Mouse (Mus musculus): ENCODE data around the gene St6galnac3. TPM values are rescaled to one million over a fixed set of nuclear protein-coding genes. Genes with fewer than 3 reads are reported as not detected.

The St6galnac3 gene
- polyA plus RNA-seq, 1 experiment, result not detected

DNA sequence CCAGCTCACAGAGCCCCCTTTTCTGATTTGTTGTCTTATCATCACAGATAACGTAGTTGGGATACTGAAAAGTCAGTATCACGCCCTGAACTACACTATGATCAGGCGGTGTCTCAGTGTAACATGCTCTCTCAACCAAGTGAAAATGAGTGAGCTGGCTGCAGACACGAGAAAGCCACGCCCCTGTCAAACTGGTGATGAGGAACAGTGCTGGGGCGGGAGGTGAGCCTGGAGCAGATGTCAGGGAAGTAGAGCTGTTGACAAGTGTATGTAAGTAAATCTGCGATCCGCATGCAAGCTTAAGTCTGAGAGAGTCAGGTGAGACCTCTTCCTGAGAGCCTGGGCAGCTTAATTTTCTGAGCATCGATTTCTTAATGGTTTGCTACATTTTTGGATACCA lies 563.3 kb downstream of the St6galnac3 start:
- no peaks in the 10 kb centered on the region for H3K79me3 ChIP-seq (ENCODE audit: low read depth)
- H3K79me2 ChIP-seq (ENCODE audit: control insufficient read depth, insufficient read depth), result no peaks in the 10 kb centered on the region
- no peaks in the 10 kb centered on the region for H3K27me3 ChIP-seq (ENCODE audit: control insufficient read depth, insufficient read depth, insufficient read length)
- no peak for TF ChIP-seq MYOD1 (IDR thresholded peaks at IDR 0.05; ENCODE audit: control insufficient read depth, insufficient read length, low read depth)
- TF ChIP-seq CEBPB (IDR thresholded peaks at IDR 0.05; ENCODE audit: low read depth), result no peak
- no peak for TF ChIP-seq USF1 (IDR thresholded peaks at IDR 0.05; ENCODE audit: low read depth)
- TF ChIP-seq FOSL1 (IDR thresholded peaks at IDR 0.05; ENCODE audit: insufficient read depth, low read length, poor library complexity, severe bottlenecking), result no peak
- TF ChIP-seq MYOG (IDR thresholded peaks at IDR 0.05; ENCODE audit: control insufficient read depth, extremely low read depth, insufficient read length), result no peak
- no peak for TF ChIP-seq MAX (IDR thresholded peaks at IDR 0.05)
- TF ChIP-seq CTCF (IDR thresholded peaks at IDR 0.05; ENCODE audit: control insufficient read depth, insufficient read depth, insufficient read length), result no peak
- no peaks in the 10 kb centered on the region for H3K36me3 ChIP-seq (ENCODE audit: control insufficient read depth, insufficient read depth)
- H3K4me3 ChIP-seq (ENCODE audit: insufficient read depth, poor library complexity, severe bottlenecking), result no peak overlapping the region
- H3ac ChIP-seq (ENCODE audit: control insufficient read depth, insufficient read length, low read depth), result no peak overlapping the region

- H3K4me3 ChIP-seq (ENCODE audit: insufficient read depth, poor library complexity, severe bottlenecking), result no peak overlapping the region
- no peak for TF ChIP-seq USF1 (IDR thresholded peaks at IDR 0.05; ENCODE audit: low read depth)
- H3K27me3 ChIP-seq (ENCODE audit: control insufficient read depth, insufficient read depth, insufficient read length), result no peaks in the 10 kb centered on the region
- no peaks in the 10 kb centered on the region for H3K36me3 ChIP-seq (ENCODE audit: control insufficient read depth, insufficient read depth)
- no peak overlapping the region for H3ac ChIP-seq (ENCODE audit: control insufficient read depth, insufficient read length, low read depth)
- H3K79me2 ChIP-seq (ENCODE audit: control insufficient read depth, insufficient read depth), result no peaks in the 10 kb centered on the region
- H3K79me3 ChIP-seq (ENCODE audit: low read depth), result no peaks in the 10 kb centered on the region
Measured at GRCm38 (mm10) chr3:153160683-153161082, 564.3 kb downstream of the St6galnac3 start.

DNA sequence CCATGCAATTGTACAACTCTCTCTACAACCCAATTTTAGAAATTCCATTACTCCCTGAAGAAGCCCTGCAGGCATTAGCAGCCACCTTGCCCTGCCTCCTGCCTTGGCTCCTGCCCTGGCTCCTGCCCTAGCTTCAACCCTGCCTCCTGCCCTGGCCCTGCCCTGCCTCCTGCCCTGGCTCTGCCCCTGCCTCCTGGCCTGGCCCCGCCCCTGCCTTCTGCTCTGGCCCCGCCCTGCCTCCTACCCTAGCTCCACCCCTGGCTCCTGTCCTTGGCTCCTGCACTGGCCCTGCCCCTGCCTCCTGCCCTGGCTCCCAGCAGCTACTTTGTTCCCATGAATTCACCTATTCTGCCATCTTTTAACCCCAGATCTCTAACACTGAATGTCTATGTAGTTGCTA lies 576.1 kb downstream of the St6galnac3 start:
- no peak overlapping the region for H3ac ChIP-seq (ENCODE audit: control insufficient read depth, insufficient read length, low read depth)
- H3K4me3 ChIP-seq (ENCODE audit: insufficient read depth, poor library complexity, severe bottlenecking), result no peak overlapping the region
- H3K79me2 ChIP-seq (ENCODE audit: control insufficient read depth, insufficient read depth), result no peaks in the 10 kb centered on the region
- no peaks in the 10 kb centered on the region for H3K79me3 ChIP-seq (ENCODE audit: low read depth)
- TF ChIP-seq MYOD1 (IDR thresholded peaks at IDR 0.05; ENCODE audit: control insufficient read depth, insufficient read length, low read depth) (no peak), MAX (IDR thresholded peaks at IDR 0.05) (no peak), MYOG (IDR thresholded peaks at IDR 0.05; ENCODE audit: control insufficient read depth, extremely low read depth, insufficient read length) (no peak), USF1 (IDR thresholded peaks at IDR 0.05; ENCODE audit: low read depth) (no peak), CTCF (IDR thresholded peaks at IDR 0.05; ENCODE audit: control insufficient read depth, insufficient read depth, insufficient read length) (no peak), CEBPB (IDR thresholded peaks at IDR 0.05; ENCODE audit: low read depth) (no peak), FOSL1 (IDR thresholded peaks at IDR 0.05; ENCODE audit: insufficient read depth, low read length, poor library complexity, severe bottlenecking) (no peak)
- H3K36me3 ChIP-seq (ENCODE audit: control insufficient read depth, insufficient read depth), result no peaks in the 10 kb centered on the region
- H3K27me3 ChIP-seq (ENCODE audit: control insufficient read depth, insufficient read depth, insufficient read length), result no peaks in the 10 kb centered on the region

Small RNA genes within 50 kb of the gene (microRNA-seq; reads per million reads assigned to microRNA genes)
- gene Gm27405 (ENCODE audit: borderline microRNAs expressed), result not detected

Other genes starting within 250 kb of the St6galnac3 start
- 0.02 TPM for gene Asb17, start 119.0 kb upstream of the St6galnac3 start, polyA plus RNA-seq (2012; fragmentation: generic; extraction: Trizol)
- 0.02 TPM for gene Msh4, start 181.0 kb upstream of the St6galnac3 start, polyA plus RNA-seq (2012; fragmentation: generic; extraction: Trizol)
- 65.9 TPM for gene Rabggtb, start 187.8 kb upstream of the St6galnac3 start, polyA plus RNA-seq (2012; fragmentation: generic; extraction: Trizol)
- 26.0 TPM for gene Acadm, start 219.5 kb upstream of the St6galnac3 start, polyA plus RNA-seq (2012; fragmentation: generic; extraction: Trizol)
- 0.06 TPM for gene Slc44a5, start 248.3 kb upstream of the St6galnac3 start, polyA plus RNA-seq (2012; fragmentation: generic; extraction: Trizol)